Mouse (Mus musculus) frontal cortex, postnatal 36 days (tissue): ENCODE measurements around the gene Kremen2.
A peak's percentile ranks its signal among the peaks of the same experiment; 100 is the strongest.

Source experiments
- DNase-seq, 2 experiments: peaks; one replicate each; pipeline ENCODE4 v3.0.0; 2022; ENCODE audit warnings: low spot score in 2 of 2

The Kremen2 gene

GRCm38 (mm10) chr17:23737493-23738445 is 7.9 kb downstream of the Kremen2 start:
- DNase-seq = no peak

- no peak for DNase-seq
These were observed 11.3 kb downstream of the Kremen2 start for GRCm38 (mm10) chr17:23734341-23734740.

GRCm38 (mm10) chr17:23730441-23730840 is 15.2 kb downstream of the Kremen2 start:
- no peak for DNase-seq

GRCm38 (mm10) chr17:23726758-23727142 is 18.9 kb downstream of the Kremen2 start:
- peak in 1 of 2 experiments; percentile 56 for DNase-seq

GRCm38 (mm10) chr17:23725999-23726757 is 19.5 kb downstream of the Kremen2 start, which contains the start of gene Pkmyt1:
TSS of gene Pkmyt1 (plus strand) at chr17:23726336.
- DNase-seq = peak; percentile 91 to 95

GRCm38 (mm10) chr17:23725477-23725876 is 20.2 kb downstream of the Kremen2 start:
- no peak for DNase-seq

GRCm38 (mm10) chr17:23722376-23723125 is 23.1 kb downstream of the Kremen2 start, which contains the start of gene 1520401A03Rik:
TSS of gene 1520401A03Rik (minus strand) at chr17:23722783.
- no peak for DNase-seq

- DNase-seq = no peak
These were observed 23.7 kb downstream of the Kremen2 start for GRCm38 (mm10) chr17:23721886-23722285.

GRCm38 (mm10) chr17:23719455-23719854 is 26.2 kb downstream of the Kremen2 start:
- no peak for DNase-seq

GRCm38 (mm10) chr17:23717003-23717402 is 28.6 kb downstream of the Kremen2 start:
- DNase-seq = no peak

GRCm38 (mm10) chr17:23706212-23706611 is 39.4 kb downstream of the Kremen2 start:
- peak; percentile 69 to 81 for DNase-seq

- no peak for DNase-seq
These were observed 40.0 kb downstream of the Kremen2 start for GRCm38 (mm10) chr17:23705525-23706104.

GRCm38 (mm10) chr17:23704741-23705140 is 40.9 kb downstream of the Kremen2 start:
- peak; percentile 22 to 34 for DNase-seq

- DNase-seq = peak in 1 of 2 experiments; percentile 50
These were observed 42.3 kb downstream of the Kremen2 start for GRCm38 (mm10) chr17:23703301-23703700.

- DNase-seq = peak; percentile 87 to 92
These were observed 45.6 kb downstream of the Kremen2 start for GRCm38 (mm10) chr17:23700079-23700478.

GRCm38 (mm10) chr17:23699131-23700077 is 46.2 kb downstream of the Kremen2 start:
- peak in 1 of 2 experiments; percentile 21 for DNase-seq

- no peak for DNase-seq
These were observed 49.8 kb downstream of the Kremen2 start for GRCm38 (mm10) chr17:23695801-23696200.

GRCm38 (mm10) chr17:23694491-23694890 is 51.1 kb downstream of the Kremen2 start:
- DNase-seq = no peak
